8 mouse cellular contexts compared by ENCODE assay signal in the genomic region with DNA sequence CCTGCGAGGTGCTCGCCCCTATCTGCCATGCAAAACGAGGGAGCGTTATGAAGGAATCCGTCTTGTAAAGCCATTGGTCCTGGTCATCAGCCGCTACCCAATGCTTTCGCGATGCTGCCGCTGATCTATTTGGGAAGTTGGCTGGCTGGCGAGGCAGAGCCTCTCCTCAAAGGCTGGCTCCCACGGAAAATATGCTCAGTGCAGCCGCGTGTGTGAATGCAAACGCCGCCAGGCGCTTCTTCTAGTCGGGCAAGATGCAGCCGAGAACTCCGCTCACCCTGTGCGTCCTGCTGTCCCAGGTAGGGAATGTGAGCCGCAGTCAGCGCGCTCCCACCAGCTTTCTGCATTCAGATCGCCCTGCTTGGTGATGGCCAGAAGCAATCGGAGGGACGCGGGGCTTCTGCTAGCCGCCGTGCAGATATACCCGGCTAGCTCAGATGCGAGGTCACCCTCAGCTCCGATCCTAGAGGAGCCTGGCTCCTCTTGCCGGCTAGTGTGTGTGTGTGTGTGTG. TPM values are rescaled to one million over a fixed set of nuclear protein-coding genes. Genes with fewer than 3 reads are reported as not detected.
DNase-seq lines count a peak whose midpoint lies in the region; ATAC-seq and TF ChIP-seq lines count a peak whose summit lies in the region.

Gene Cdh13, plus strand, starts transcription at position 134 of the 512 bp plus-strand sequence.

- peaks cover 49% of the 10 kb centered on the region for H3K27me3 ChIP-seq in lung, embryonic 15.5 days
- H3K27me3 ChIP-seq in hindbrain, postnatal 0 days (ENCODE audit: insufficient read depth, low read length): no peaks in the 10 kb centered on the region
- H3K27me3 ChIP-seq in limb, embryonic 15.5 days: peaks cover 35% of the 10 kb centered on the region

- no peaks in the 10 kb centered on the region for H3K36me3 ChIP-seq in lung, embryonic 15.5 days
- H3K36me3 ChIP-seq in hindbrain, postnatal 0 days (ENCODE audit: insufficient read depth, low read length): no peaks in the 10 kb centered on the region
- no peaks in the 10 kb centered on the region for H3K36me3 ChIP-seq in limb, embryonic 15.5 days

- H3K4me1 ChIP-seq in lung, embryonic 15.5 days: peaks cover 17% of the 10 kb centered on the region
- peaks cover 20% of the 10 kb centered on the region for H3K4me1 ChIP-seq in hindbrain, postnatal 0 days (ENCODE audit: insufficient read depth, low read length)
- peaks cover 40% of the 10 kb centered on the region for H3K4me1 ChIP-seq in limb, embryonic 15.5 days

- H3K27ac ChIP-seq in lung, embryonic 15.5 days: no peak within 1 kb of the TSS
- peak within 1 kb of the TSS; percentile 74 for H3K27ac ChIP-seq in hindbrain, postnatal 0 days
- H3K27ac ChIP-seq in limb, embryonic 15.5 days: peak within 1 kb of the TSS; percentile 51

- intact Hi-C loops in gastrocnemius, postnatal 14 days (cut with DNase I; ENCODE audit: low total_unique reads): no loop called here

- peak within 1 kb of the TSS; percentile 87 for H3K4me2 ChIP-seq in lung, embryonic 15.5 days
- peak within 1 kb of the TSS; percentile 85 for H3K4me2 ChIP-seq in hindbrain, postnatal 0 days (ENCODE audit: low read depth, low read length)
- peak within 1 kb of the TSS; percentile 90 for H3K4me2 ChIP-seq in limb, embryonic 15.5 days

- no peaks in the 10 kb centered on the region for H3K9me3 ChIP-seq in lung, embryonic 15.5 days
- H3K9me3 ChIP-seq in hindbrain, postnatal 0 days (ENCODE audit: low read length): no peaks in the 10 kb centered on the region
- H3K9me3 ChIP-seq in limb, embryonic 15.5 days: no peaks in the 10 kb centered on the region

- ATAC-seq in lung, embryonic 15.5 days (ENCODE audit: borderline replicate concordance, extremely low read depth, low FRiP score, low TSS enrichment): no peak
- ATAC-seq in hindbrain, postnatal 0 days: peak; percentile 58
- ATAC-seq in limb, embryonic 15.5 days (ENCODE audit: insufficient number of reproducible peaks, low FRiP score, low TSS enrichment, low read depth): no peak

- no peak for TF ChIP-seq CTCF in hindbrain, postnatal 0 days (IDR thresholded peaks at IDR 0.05; ENCODE audit: low read depth)

- H3K4me3 ChIP-seq in lung, embryonic 15.5 days: peak within 1 kb of the TSS; percentile 44
- H3K4me3 ChIP-seq in hindbrain, postnatal 0 days (ENCODE audit: low read length): peak within 1 kb of the TSS; percentile 54
- peak within 1 kb of the TSS; percentile 50 for H3K4me3 ChIP-seq in limb, embryonic 15.5 days

- no peak for DNase-seq in lung, adult 18-20 months
- DNase-seq in embryo, embryonic 10.5 days (ENCODE audit: low spot score): peak; percentile 74
- peak; percentile 58 for DNase-seq in gastrocnemius, postnatal 14 days
- peak; percentile 88 for DNase-seq in hindbrain, postnatal 0 days (ENCODE audit: low spot score)
- DNase-seq in retina, embryonic 14.5 days (ENCODE audit: low spot score): peak; percentile 69
- DNase-seq in c-Kit-positive CD71-positive TER-119-positive erythroid progenitor cells, embryonic 14.5 days (ENCODE audit: low spot score): no peak

- under 1% methylated on average over 33 of the region's 33 CpGs for WGBS in lung, embryonic 15.5 days
- WGBS in hindbrain, postnatal 0 days: under 1% methylated on average over 33 of the region's 33 CpGs
- under 1% methylated on average over 33 of the region's 33 CpGs for WGBS in limb, embryonic 15.5 days

- H3K9ac ChIP-seq in lung, embryonic 15.5 days: peak within 1 kb of the TSS; percentile 34; the same call in 1 of the 2 replicates
- H3K9ac ChIP-seq in hindbrain, postnatal 0 days (replicated peaks; ENCODE audit: low read length): peak within 1 kb of the TSS; percentile 63
- H3K9ac ChIP-seq in limb, embryonic 15.5 days: peak within 1 kb of the TSS; percentile 54

RNA-seq across cellular contexts. Expression of gene Cdh13, which starts in this region (rescaled TPM):
- 2.9 and 3.5 TPM in 2 replicates for polyA plus RNA-seq in lung, embryonic 15.5 days (2015; fragmentation: Nextera tagmentation; extraction: Ambion mirVana)
- total RNA-seq in gastrocnemius, postnatal 14 days (2021): 100 to 1,000 TPM in 1 of 2 experiments, 10 to 100 TPM in 1; 77.5 to 130 TPM
- total RNA-seq in hindbrain, postnatal 0 days (2014; rRNA removed): 134 and 137 TPM in 2 replicates
- polyA plus RNA-seq in hindbrain, postnatal 0 days (2015; fragmentation: Nextera tagmentation; extraction: Ambion mirVana): 122 and 141 TPM in 2 replicates
- 17.9 and 26.4 TPM in 2 replicates for polyA plus RNA-seq in limb, embryonic 15.5 days (2015; fragmentation: Nextera tagmentation; extraction: Ambion mirVana)

Comparison
In these comparisons a context has a peak if more than half of its experiments do, and no peak if none do; other contexts are left out.
1. DNase-seq: peak in embryo, embryonic 10.5 days (single experiment), gastrocnemius, postnatal 14 days (single experiment), hindbrain, postnatal 0 days (single experiment) and retina, embryonic 14.5 days (single experiment); none in lung, adult 18-20 months (0 of 2) and c-Kit-positive CD71-positive TER-119-positive erythroid progenitor cells, embryonic 14.5 days (single experiment).
2. Peak in every context shown above with its lines, with median percentiles within 50 percentile points of each other: H3K4me2 ChIP-seq, H3K4me3 ChIP-seq and H3K9ac ChIP-seq.